Mouse (Mus musculus) olfactory bulb, adult 2 months (tissue): ENCODE data around the gene Ppfibp1.

Experiments
- CTCF ChIP-seq: fragments of 200-500 bp; IDR thresholded peaks from 2 replicates; pipeline ENCODE4 v1.5.1; 2012; ENCODE audit warnings: low read depth, mild to moderate bottlenecking, low read length, moderate library complexity; ENCODE audit not compliant: insufficient read depth
- POLR2A ChIP-seq: fragments of 200-500 bp; IDR thresholded peaks from 2 replicates; pipeline ENCODE4 v1.6.1; 2012; ENCODE audit warnings: mild to moderate bottlenecking, low read depth, low read length, moderate library complexity; ENCODE audit not compliant: insufficient read depth

DNA sequence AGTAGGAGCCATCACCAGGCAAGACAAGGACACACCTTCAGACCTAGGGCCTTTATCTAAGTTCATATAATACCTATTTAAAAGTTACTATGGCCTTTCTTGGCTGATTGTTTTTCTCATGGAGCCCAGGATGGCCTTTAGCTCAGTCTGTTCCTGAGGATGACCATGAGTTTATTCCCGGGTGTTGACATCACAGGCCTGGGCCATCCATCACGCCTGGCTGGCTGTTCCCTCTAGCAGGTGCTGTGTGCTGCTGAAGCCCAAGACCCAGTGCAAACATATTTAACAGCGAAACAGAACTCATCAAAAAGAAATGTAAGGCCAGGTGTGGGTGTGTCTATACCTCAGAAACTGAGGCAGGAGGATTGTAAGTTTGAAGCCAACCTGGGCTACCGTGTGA is 49.4 kb upstream of the Ppfibp1 start:
- TF ChIP-seq POLR2A (no peak), CTCF (no peak)
